Mouse (Mus musculus) macrophage (primary cell): ENCODE measurements around the gene Stxbp5. TPM values are rescaled to one million over a fixed set of nuclear protein-coding genes. Genes with fewer than 3 reads are reported as not detected.
A peak's percentile ranks its signal among the peaks of the same experiment; 100 is the strongest.
"Not testable (repeated sequence)": the region's sequence is repeated elsewhere in the genome, so short reads cannot be mapped to it uniquely, and the experiment has no call there.

Source experiments
- H3K27ac ChIP-seq: fragments of 350-480 bp; formaldehyde crosslinking; 2 replicates; pipeline ENCODE4 v1.9.0; 2021
- H3K36me3 ChIP-seq: fragments of 350-480 bp; formaldehyde crosslinking; 2 replicates; pipeline ENCODE4 v1.9.0; 2021; ENCODE audit errors: inconsistent target
- H3K4me3 ChIP-seq: fragments of 350-480 bp; formaldehyde crosslinking; 2 replicates; pipeline ENCODE4 v1.9.0; 2021; ENCODE audit errors: inconsistent target
- H3K79me2 ChIP-seq: fragments of 350-480 bp; formaldehyde crosslinking; 2 replicates; pipeline ENCODE4 v1.9.0; 2021; ENCODE audit errors: inconsistent target
- WGBS: methylation state at CpG from one replicate; pipeline ENCODE4 v1.1.7; 2026; ENCODE audit warnings: inconsistent platforms; ENCODE audit not compliant: missing documents; 5-methylcytosine and 5-hydroxymethylcytosine counted together
- polyA plus RNA-seq: library from polyadenylated mRNA; stranded (reverse); fragments of 250-400 nt; gene quantifications from 3 replicates; pipeline ENCODE4 v1.2.4, GENCODE M21; 2018; ENCODE audit warnings: inconsistent platforms
- total RNA-seq, 78 experiments: library from RNA; depleted of rRNA; stranded (reverse); fragments of 250-400 nt; gene quantifications; 1 replicate in 9 of 78; 2 replicates in 24 of 78; 3 replicates in 43 of 78; 4 replicates in 2 of 78; pipeline ENCODE4 v1.2.4; 2018; ENCODE audit warnings: inconsistent platforms in 56 of 78

The Stxbp5 gene
- total RNA-seq (2018; cell fraction: chromatin; rRNA removed) = 100 to 1,000 TPM; 115 to 676 (median 316) TPM
- 100 to 1,000 TPM in 3 of 26 experiments, 10 to 100 TPM in 23; 44.1 to 107 (median 65.4) TPM for total RNA-seq (2018; cell fraction: cytosol; rRNA removed)
- total RNA-seq (2018; cell fraction: nucleus; rRNA removed) = 100 to 1,000 TPM in 21 of 26 experiments, 10 to 100 TPM in 5; 75.8 to 438 (median 173) TPM
- 45.1 to 61.9 TPM (median 56.5 TPM) in 3 replicates for polyA plus RNA-seq

- Histone ChIP-seq H3K79me2 (peaks cover 43% of the 10 kb centered on the region), H3K36me3 (no peaks in the 10 kb centered on the region), H3K27ac (peak within 1 kb of the TSS; percentile 87), H3K4me3 (peak within 1 kb of the TSS; percentile 85)
- WGBS = 2% methylated on average over 52 of the region's 52 CpGs
Observed at GRCm38 (mm10) chr10:9901071-9901696, at the start of gene Stxbp5. Stxbp5 (minus strand) TSS chr10:9901079.

GRCm38 (mm10) chr10:9912395-9912794 is 11.5 kb upstream of the Stxbp5 start:
- H3K79me2 ChIP-seq = no peaks in the 10 kb centered on the region
- 95% methylated on average over 5 of the region's 5 CpGs for WGBS
- H3K36me3 ChIP-seq = no peaks in the 10 kb centered on the region
- no peak overlapping the region for H3K27ac ChIP-seq
- no peak overlapping the region for H3K4me3 ChIP-seq

GRCm38 (mm10) chr10:9907919-9908502 is 7.1 kb upstream of the Stxbp5 start:
- 4% methylated on average over 8 of the region's 8 CpGs for WGBS
- H3K27ac ChIP-seq = peak overlapping the region; percentile 68

DNA sequence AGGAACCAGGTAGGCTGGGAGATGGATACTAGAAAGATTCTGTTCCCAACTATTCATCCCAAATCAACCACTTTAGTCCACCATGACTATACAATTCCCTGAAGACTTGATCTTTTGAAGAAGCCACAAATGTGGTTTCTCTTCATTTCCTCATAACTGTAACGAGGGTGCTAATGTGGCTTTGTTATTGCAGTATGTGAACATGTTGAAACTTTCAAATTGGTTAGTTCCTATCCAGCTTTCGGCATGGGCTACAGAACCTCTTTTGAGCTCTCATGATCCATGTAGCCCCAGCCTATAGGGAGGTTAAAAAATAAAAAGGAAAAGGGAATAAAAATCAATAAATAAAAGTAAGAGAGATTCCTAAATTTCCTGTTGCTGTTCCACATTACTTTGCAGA is 6.6 kb upstream of the Stxbp5 start:
- 0% methylated on average over 2 of the region's 2 CpGs for WGBS
- no peaks in the 10 kb centered on the region for H3K36me3 ChIP-seq
- H3K27ac ChIP-seq = peak overlapping the region; percentile 68
- no peak overlapping the region for H3K4me3 ChIP-seq
- H3K79me2 ChIP-seq = no peaks in the 10 kb centered on the region

More at GRCm38 (mm10) chr10:9907919-9908502, 7.1 kb upstream of the Stxbp5 start:
- H3K79me2 ChIP-seq = no peaks in the 10 kb centered on the region
- H3K4me3 ChIP-seq = no peak overlapping the region
- H3K36me3 ChIP-seq = no peaks in the 10 kb centered on the region

GRCm38 (mm10) chr10:9906185-9906584 is 5.3 kb upstream of the Stxbp5 start:
- H3K36me3 ChIP-seq = no peaks in the 10 kb centered on the region
- H3K27ac ChIP-seq = no peak overlapping the region
- no peaks in the 10 kb centered on the region; the same call in 1 of the 2 replicates for H3K79me2 ChIP-seq
- H3K4me3 ChIP-seq = no peak overlapping the region
- WGBS = 100% methylated on average over 3 of the region's 3 CpGs

DNA sequence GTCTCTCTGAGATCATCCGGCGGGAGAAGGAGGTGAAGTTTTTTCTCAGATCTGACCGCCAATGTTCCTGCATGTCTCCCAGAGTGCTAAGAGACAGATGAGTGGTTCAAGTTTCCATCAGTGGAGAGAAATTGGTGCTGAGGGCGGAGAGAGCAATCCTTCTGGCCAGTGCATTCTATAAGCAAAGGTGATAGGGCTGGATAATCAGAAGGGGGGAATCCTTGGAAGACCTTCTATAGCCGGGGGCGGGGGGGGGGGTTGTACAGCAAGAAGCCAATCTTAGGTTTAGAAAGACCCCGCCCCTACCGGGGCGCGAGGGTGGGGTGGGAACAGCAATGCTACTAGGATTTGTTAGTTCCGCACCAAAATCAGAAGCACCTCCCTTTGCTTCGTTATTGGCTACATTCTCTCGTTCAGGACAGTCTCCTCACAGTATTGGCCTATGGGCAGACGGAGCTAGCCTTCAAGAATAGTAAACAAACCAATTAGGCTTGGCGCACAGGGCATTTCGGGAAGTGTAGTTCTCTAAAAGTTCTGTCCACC is 889 bp upstream of the Stxbp5 start:
- 2% methylated on average over 14 of the region's 16 CpGs for WGBS
- peaks cover 37% of the 10 kb centered on the region for H3K79me2 ChIP-seq
- H3K27ac ChIP-seq = peak overlapping the region; percentile 87
- H3K36me3 ChIP-seq = no peaks in the 10 kb centered on the region
- H3K4me3 ChIP-seq = peak overlapping the region; percentile 85

DNA sequence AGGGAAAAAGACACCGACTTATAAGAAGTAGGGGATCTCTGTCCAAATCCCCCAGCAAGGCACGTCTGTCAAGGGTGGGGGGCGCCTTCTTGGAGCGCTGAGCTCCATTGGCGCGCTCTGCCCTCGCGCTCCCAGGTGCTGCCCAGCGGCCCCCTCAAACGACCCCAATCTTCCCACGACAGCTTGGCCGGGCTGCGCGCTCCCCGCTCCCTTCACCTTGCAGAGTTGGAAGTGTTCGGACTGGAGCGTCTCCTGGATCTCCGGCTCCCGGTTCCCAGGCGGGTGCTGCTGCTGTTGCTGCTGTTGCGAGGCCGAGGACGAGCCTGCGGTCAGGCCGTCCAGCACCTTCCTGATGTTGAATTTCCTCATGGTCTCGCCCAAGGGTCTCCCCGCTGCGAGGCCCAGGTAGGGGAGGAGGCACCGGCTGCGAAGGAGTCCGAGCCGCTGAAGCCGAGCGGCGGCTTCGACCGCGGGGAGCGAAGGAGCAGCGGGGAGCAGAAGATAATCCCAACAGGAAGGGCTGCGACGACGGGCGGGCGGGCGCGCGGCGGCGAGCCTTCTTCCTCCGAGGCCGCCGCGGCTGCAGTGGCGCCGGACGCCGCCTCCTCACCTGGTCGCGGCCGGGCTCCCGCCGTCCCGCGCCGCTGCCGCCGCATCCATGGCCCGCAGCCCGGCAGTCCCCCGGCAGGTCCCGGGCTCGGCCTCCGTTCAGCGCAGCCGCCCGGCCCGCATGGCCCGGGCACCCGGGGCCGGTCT is 386 bp downstream of the Stxbp5 start:
- 1% methylated on average over 78 of the region's 81 CpGs for WGBS

GRCm38 (mm10) chr10:9899816-9900215 is 1.1 kb downstream of the Stxbp5 start:
- Histone ChIP-seq H3K79me2 (peaks cover 57% of the 10 kb centered on the region), H3K27ac (peak overlapping the region; percentile 68)

More for the DNA sequence above, 386 bp downstream of the Stxbp5 start:
- peak overlapping the region; percentile 73 for H3K4me3 ChIP-seq
- peak overlapping the region; percentile 68 for H3K27ac ChIP-seq
- no peaks in the 10 kb centered on the region for H3K36me3 ChIP-seq
- peaks cover 50% of the 10 kb centered on the region for H3K79me2 ChIP-seq

GRCm38 (mm10) chr10:9899086-9899485 is 1.8 kb downstream of the Stxbp5 start:
- Histone ChIP-seq H3K79me2 (peaks cover 64% of the 10 kb centered on the region), H3K36me3 (no peaks in the 10 kb centered on the region), H3K27ac (peak overlapping the region; percentile 68), H3K4me3 (peak overlapping the region; percentile 73)
- WGBS = 17% methylated on average over 7 of the region's 7 CpGs

More at GRCm38 (mm10) chr10:9899816-9900215, 1.1 kb downstream of the Stxbp5 start:
- H3K36me3 ChIP-seq = no peaks in the 10 kb centered on the region
- 5% methylated on average over 13 of the region's 15 CpGs for WGBS
- peak overlapping the region; percentile 73 for H3K4me3 ChIP-seq

DNA sequence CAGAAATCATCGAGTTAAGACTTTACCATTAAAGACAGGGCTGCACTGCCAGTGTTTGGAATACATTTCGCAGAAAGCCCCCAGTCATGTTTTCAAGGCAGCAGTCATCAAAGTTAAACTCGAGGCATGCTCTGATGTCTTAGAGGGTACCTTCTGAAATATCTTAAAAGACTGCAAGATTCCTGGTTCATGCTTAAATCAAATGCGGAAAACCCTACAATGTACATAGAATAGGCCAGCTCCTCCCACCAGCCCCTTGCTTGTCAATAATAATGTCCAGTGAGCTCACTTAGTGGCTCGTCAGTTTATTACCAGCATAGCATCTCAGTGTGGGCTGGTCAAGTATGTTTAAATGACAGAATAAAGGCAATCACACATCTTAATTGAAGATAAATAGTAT is 3.0 kb downstream of the Stxbp5 start:
- WGBS = 72% methylated on average over 5 of the region's 5 CpGs
- Histone ChIP-seq H3K79me2 (peaks cover 77% of the 10 kb centered on the region), H3K36me3 (no peaks in the 10 kb centered on the region), H3K4me3 (peak overlapping the region; percentile 73; the same call in 1 of the 2 replicates), H3K27ac (peak overlapping the region; percentile 68)

- Histone ChIP-seq H3K79me2 (peaks cover 99% of the 10 kb centered on the region), H3K36me3 (no peaks in the 10 kb centered on the region), H3K4me3 (no peak overlapping the region), H3K27ac (no peak overlapping the region)
- WGBS = 22% methylated on average over 2 of the region's 2 CpGs
Observed at GRCm38 (mm10) chr10:9893562-9893961, 7.3 kb downstream of the Stxbp5 start.

GRCm38 (mm10) chr10:9889651-9890050 is 11.2 kb downstream of the Stxbp5 start:
- Histone ChIP-seq H3K79me2 (peaks cover 100% of the 10 kb centered on the region), H3K4me3 (no peak overlapping the region), H3K27ac (peak overlapping the region; percentile 46), H3K36me3 (no peaks in the 10 kb centered on the region)
- WGBS = 4% methylated on average over 8 of the region's 8 CpGs

DNA sequence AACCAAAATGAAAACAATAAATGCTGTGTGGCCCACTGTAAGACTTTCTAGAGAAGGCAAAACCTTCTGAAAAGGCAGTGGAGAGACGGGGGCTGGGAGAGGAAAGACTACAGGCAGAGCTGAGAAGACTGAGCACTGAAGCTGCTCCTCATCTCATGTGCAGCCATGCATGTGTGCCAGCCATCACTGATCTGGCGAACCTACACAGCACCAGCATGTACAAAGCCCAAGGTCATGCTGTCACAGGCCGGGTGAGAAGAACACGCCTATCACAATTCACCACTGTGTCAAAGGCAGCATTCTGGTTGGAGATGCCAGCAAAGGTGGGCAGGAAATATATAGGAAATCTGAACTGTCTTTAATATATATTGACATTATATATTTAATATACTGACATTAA is 12.2 kb downstream of the Stxbp5 start:
- H3K27ac ChIP-seq = no peak overlapping the region
- H3K79me2 ChIP-seq = peaks cover 100% of the 10 kb centered on the region
- no peak overlapping the region for H3K4me3 ChIP-seq
- H3K36me3 ChIP-seq = no peaks in the 10 kb centered on the region
- 95% methylated on average over 4 of the region's 4 CpGs for WGBS

GRCm38 (mm10) chr10:9881781-9882320 is 19.0 kb downstream of the Stxbp5 start:
- H3K4me3 ChIP-seq, H3K36me3 ChIP-seq: not testable (repeated sequence)
- WGBS = 68% methylated on average over 5 of the region's 5 CpGs
- Histone ChIP-seq H3K79me2 (peaks cover 90% of the 10 kb centered on the region), H3K27ac (peak overlapping the region; percentile 74)
